Mouse (Mus musculus) gastrocnemius, postnatal 10 days (tissue): ENCODE data around the gene Frat2. TPM values are rescaled to one million over a fixed set of nuclear protein-coding genes. Genes with fewer than 3 reads are reported as not detected.
"Not testable (repeated sequence)": the region's sequence is repeated elsewhere in the genome, so short reads cannot be mapped to it uniquely, and the experiment has no call there.

Source experiments
- DNase-seq: peaks from one replicate; pipeline ENCODE4 v3.0.0; 2021; ENCODE audit warnings: mixed read lengths
- long read RNA-seq, 2 experiments: library from polyadenylated mRNA; stranded (forward); transcript quantifications; one replicate each; pipeline ENCODE4 v2.0.0; 2021
- total RNA-seq, 2 experiments: library from RNA; stranded (reverse); gene quantifications; 2 replicates each; pipeline ENCODE4 v1.2.3; 2021

Gene Frat2
- 10 to 100 TPM; 17.3 to 23.7 TPM for total RNA-seq
- long read RNA-seq, experiment 1, transcript Frat2-201 (1 exons, 2,161 nt), result major isoform, 33 of 33 reads
- long read RNA-seq, experiment 1, partial matches to known transcripts, result 0 of 33 reads
- long read RNA-seq, experiment 1, other reads (novel, unspliced or antisense), result 0 of 33 reads
- long read RNA-seq, experiment 2, transcript Frat2-201 (1 exons, 2,161 nt), result major isoform, 30 of 30 reads
- long read RNA-seq, experiment 2, partial matches to known transcripts, result 0 of 30 reads
- long read RNA-seq, experiment 2, other reads (novel, unspliced or antisense), result 0 of 30 reads

- peak; percentile 84 for DNase-seq
Measured at GRCm38 (mm10) chr19:41847992-41848851, at the start of gene Frat2. Gene Frat2 (minus strand): TSS chr19:41848132.

- DNase-seq, result no peak
Measured at GRCm38 (mm10) chr19:41896319-41896711, 48.4 kb upstream of the Frat2 start.

GRCm38 (mm10) chr19:41895460-41896318 lies 47.8 kb upstream of the Frat2 start, which contains the start of gene Rrp12:
Gene Rrp12 (minus strand): TSS chr19:41896173.
- DNase-seq, result peak; percentile 58

- DNase-seq, result no peak
Measured at GRCm38 (mm10) chr19:41894959-41895358, 47.0 kb upstream of the Frat2 start.

GRCm38 (mm10) chr19:41888191-41888590 lies 40.3 kb upstream of the Frat2 start:
- DNase-seq, result no peak

GRCm38 (mm10) chr19:41883882-41884281 lies 36.0 kb upstream of the Frat2 start:
- DNase-seq, result no peak

GRCm38 (mm10) chr19:41881842-41882241 lies 33.9 kb upstream of the Frat2 start:
- DNase-seq, result no peak

GRCm38 (mm10) chr19:41874356-41874755 lies 26.4 kb upstream of the Frat2 start:
- no peak for DNase-seq

GRCm38 (mm10) chr19:41872285-41872684 lies 24.4 kb upstream of the Frat2 start:
- DNase-seq, result no peak

- not testable (repeated sequence) for DNase-seq
Measured at GRCm38 (mm10) chr19:41869946-41870345, 22.0 kb upstream of the Frat2 start.

GRCm38 (mm10) chr19:41869296-41869695 lies 21.4 kb upstream of the Frat2 start:
- no peak for DNase-seq

- DNase-seq, result no peak
Measured at GRCm38 (mm10) chr19:41866707-41867106, 18.8 kb upstream of the Frat2 start.

- DNase-seq, result no peak
Measured at GRCm38 (mm10) chr19:41857816-41858310, 9.9 kb upstream of the Frat2 start.

GRCm38 (mm10) chr19:41857086-41857762 lies 9.3 kb upstream of the Frat2 start:
- no peak for DNase-seq

GRCm38 (mm10) chr19:41852423-41852822 lies 4.5 kb upstream of the Frat2 start:
- DNase-seq, result no peak

- DNase-seq, result no peak
Measured at GRCm38 (mm10) chr19:41850719-41851543, 3.0 kb upstream of the Frat2 start.

- no peak for DNase-seq
Measured at GRCm38 (mm10) chr19:41850021-41850718, 2.2 kb upstream of the Frat2 start.

GRCm38 (mm10) chr19:41847614-41847991 lies 329 bp downstream of the Frat2 start:
- peak; percentile 61 for DNase-seq

- DNase-seq, result peak; percentile 58
Measured at GRCm38 (mm10) chr19:41847091-41847581, 796 bp downstream of the Frat2 start.
